Mouse (Mus musculus): ENCODE results near the gene Ednra.
A peak's percentile ranks its signal among the peaks of the same experiment; 100 is the strongest.

Ednra gene

DNA sequence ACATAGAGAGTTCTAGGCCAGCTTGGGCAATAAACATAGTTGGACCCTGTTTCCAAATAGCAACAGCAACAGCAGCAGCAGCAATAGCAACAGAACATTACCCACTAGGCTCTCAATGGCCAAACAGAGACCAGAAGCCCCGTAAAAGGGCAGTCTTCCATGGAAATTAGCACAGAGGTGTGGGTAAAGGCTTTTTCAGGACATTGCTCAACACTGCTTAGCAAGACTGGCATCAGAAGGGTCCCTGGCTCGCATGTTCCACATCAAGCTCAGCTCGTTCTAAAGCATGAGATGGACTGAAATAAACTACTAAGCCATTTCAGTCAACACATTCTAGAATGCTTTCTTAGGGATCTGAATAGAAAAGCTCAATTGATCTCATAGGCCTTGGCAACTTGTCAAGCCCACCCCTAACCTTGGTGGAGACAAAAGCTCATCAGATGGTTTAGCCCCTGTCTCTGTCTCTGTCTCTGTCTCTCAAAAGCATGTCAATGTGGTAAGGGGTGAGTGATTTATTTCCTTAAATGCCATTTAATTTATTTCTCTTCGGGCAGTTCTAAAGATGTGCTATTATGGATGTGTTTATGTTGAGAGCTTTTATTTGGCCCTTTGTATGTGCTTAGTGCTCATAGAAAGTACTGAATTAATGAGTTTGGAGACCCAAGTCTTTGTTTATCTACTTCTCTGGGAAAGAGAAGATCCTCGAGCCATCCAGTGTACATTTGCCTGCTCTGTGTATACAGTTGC lies 84.0 kb downstream of the Ednra start:
- DNase-seq (ENCODE audit: low read depth): no peak

- no peak for DNase-seq (ENCODE audit: low read depth)
Measured at GRCm38 (mm10) chr8:77637593-77637992, 86.7 kb downstream of the Ednra start.

GRCm38 (mm10) chr8:77634035-77634434 lies 90.2 kb downstream of the Ednra start:
- no peak for DNase-seq (ENCODE audit: low read depth)

GRCm38 (mm10) chr8:77633211-77633610 lies 91.1 kb downstream of the Ednra start:
- no peak for DNase-seq (ENCODE audit: low read depth)

GRCm38 (mm10) chr8:77630691-77631090 lies 93.6 kb downstream of the Ednra start:
- no peak for DNase-seq (ENCODE audit: low read depth)

DNA sequence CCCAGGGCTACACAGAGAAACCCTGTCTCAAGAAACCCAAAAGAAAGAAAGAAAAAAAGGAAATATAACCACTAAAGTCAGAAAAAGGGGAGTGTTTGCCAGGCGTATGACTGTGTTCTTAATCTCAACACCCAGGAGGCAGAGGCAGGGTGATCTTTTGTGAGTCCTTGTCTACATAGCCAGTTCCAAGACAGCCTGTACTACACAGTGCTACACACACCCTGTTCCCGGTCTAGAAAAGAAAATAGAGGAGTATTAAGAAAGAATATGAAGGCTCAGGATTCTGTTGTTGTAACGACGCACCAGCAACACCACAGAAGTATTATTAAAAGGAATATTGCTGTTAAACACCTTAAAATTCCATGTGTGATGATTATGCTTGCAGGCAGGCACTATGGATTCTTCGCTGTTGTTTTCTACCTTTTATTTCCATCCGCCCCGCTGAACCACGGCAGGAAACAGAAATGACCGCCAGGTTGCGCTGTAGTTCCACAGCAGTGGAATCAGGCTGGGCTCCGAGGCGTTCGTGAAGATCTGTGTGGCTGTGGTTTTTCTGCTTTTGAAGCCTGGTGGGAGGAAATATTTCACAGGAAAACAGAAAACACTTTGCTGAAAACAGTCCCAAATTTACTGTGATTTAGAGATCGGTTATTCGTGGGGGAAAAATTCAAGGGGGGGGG lies 94.3 kb downstream of the Ednra start:
- peak; percentile 69 for DNase-seq (ENCODE audit: low read depth)

DNA sequence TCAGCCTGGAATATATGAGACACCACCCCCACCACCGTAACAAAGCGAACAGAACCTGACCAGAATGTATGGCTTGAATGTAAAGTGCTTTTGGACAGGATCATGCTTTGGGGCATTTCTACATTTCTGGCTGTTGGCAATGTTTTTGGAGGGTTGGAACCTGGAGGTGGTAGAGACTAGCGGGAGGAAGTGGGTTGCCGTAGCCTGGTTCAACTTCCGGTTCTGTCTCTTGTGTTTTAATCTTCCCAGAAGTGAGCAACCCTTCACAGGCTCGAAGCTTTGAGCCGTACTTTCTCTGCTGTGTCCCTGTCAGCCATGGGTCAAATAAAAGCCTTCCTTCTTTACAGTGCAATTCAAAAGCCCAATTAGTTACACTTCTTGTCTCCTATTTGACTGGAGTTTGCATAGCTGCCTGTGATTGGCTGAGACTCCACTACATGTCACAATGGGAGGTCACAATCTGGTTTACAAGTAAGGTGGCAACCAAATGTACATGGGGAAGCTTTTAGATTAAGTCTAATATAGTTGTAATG lies 100.5 kb downstream of the Ednra start:
- DNase-seq (ENCODE audit: low read depth): no peak

DNA sequence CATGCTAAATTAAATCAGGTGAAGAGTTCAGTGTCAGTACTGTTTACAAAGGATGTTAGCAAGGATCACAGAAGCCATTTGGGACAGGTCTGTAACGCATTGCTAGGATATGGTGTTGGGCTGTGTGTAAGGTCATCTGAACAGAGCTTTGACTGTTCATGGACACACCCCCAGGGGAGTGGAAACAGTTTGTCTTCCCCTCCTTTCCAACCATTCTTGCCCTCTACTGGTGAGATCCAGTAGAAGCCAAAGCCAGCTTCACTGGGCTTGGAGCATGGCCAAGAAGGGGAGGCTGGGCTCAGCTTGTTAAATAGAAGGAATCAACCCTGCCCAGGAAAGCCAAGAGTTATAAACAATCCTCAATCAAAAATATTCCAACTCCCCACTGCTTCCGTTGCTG lies 106.3 kb downstream of the Ednra start:
- DNase-seq (ENCODE audit: low read depth): no peak
